Mouse (Mus musculus): ENCODE measurements around the gene Soat1. TPM values are rescaled to one million over a fixed set of nuclear protein-coding genes. Genes with fewer than 3 reads are reported as not detected.

Soat1 gene
- polyA plus RNA-seq, 1 experiment from 2014 or later = 43.9 TPM

DNA sequence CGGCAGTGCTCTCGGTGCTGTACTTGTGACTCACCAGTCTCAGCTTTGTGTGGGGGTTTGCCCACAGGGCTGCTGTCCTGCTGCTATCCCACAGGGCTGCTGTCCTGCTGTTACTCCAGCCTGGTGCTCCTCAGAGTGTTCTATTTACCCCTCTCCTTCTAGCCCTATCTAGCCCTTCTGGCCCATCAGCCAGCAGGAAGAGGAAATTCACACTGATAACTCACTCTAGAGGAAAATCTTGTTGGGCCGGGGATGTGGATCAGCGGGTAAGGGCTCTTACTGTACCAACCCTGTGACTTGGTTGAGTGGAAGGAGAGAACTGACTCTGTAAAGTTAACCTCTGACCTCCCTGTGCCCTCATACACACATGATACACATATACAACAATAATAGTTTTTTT, 81.0 kb downstream of the Soat1 start:
- H3K27ac ChIP-seq (ENCODE audit: low read depth) = no peak overlapping the region
- H3K9ac ChIP-seq (replicated peaks) = no peak overlapping the region
- H3K4me3 ChIP-seq (ENCODE audit: low read depth, low read length) = no peak overlapping the region
- no peaks in the 10 kb centered on the region for H3K9me3 ChIP-seq (ENCODE audit: low read length)
- no peak for ATAC-seq
- no peaks in the 10 kb centered on the region for H3K27me3 ChIP-seq (ENCODE audit: insufficient read depth, low read length)
- no peaks in the 10 kb centered on the region for H3K4me1 ChIP-seq (ENCODE audit: insufficient read depth)
- no peak for TF ChIP-seq CTCF (IDR thresholded peaks at IDR 0.05; ENCODE audit: low read depth)
- no peak for TF ChIP-seq EP300 (IDR thresholded peaks at IDR 0.05; ENCODE audit: low read depth)
- no peak for DNase-seq
- H3K36me3 ChIP-seq (replicated peaks; ENCODE audit: insufficient read depth, low read length) = no peaks in the 10 kb centered on the region
- H3K4me2 ChIP-seq (ENCODE audit: low read depth, low read length) = no peak overlapping the region
- WGBS (ENCODE audit: insufficient replicate concordance) = 46% methylated on average over 4 of the region's 4 CpGs

DNA sequence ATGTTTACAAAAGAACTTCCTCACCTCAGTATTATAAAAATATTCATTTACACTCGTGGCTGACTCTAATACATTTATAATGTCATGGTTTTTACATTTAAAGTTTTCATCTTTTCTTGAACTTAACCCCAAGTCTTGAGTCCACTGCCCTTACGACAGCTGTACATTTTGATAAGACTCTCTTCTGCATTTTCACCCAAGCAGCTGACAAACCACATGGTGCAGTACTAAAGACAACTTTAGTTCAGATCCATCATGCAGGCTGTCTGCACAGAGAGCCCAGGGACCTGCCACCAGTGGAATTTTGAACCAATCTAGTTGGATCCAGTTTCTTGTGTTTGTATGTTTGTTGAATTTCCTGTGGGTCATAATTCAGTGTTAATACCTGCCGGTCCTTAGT, 87.3 kb downstream of the Soat1 start:
- TF ChIP-seq CTCF (IDR thresholded peaks at IDR 0.05; ENCODE audit: low read depth) (no peak), EP300 (IDR thresholded peaks at IDR 0.05; ENCODE audit: low read depth) (0 out of 2 replicates have a peak, but pooled peaks have one; percentile 23)
- no peak overlapping the region for H3K4me2 ChIP-seq (ENCODE audit: low read depth, low read length)
- H3K27ac ChIP-seq (ENCODE audit: low read depth) = no peak overlapping the region
- H3K9me3 ChIP-seq (ENCODE audit: low read length) = no peaks in the 10 kb centered on the region
- H3K27me3 ChIP-seq (ENCODE audit: insufficient read depth, low read length) = no peaks in the 10 kb centered on the region
- ATAC-seq (peak; percentile 67), DNase-seq (no peak)
- no peak overlapping the region for H3K9ac ChIP-seq (replicated peaks)
- no peaks in the 10 kb centered on the region for H3K36me3 ChIP-seq (replicated peaks; ENCODE audit: insufficient read depth, low read length)
- 36% methylated on average over 3 of the region's 3 CpGs for WGBS (ENCODE audit: insufficient replicate concordance)
- H3K4me3 ChIP-seq (ENCODE audit: low read depth, low read length) = no peak overlapping the region
- no peaks in the 10 kb centered on the region for H3K4me1 ChIP-seq (ENCODE audit: insufficient read depth)

DNA sequence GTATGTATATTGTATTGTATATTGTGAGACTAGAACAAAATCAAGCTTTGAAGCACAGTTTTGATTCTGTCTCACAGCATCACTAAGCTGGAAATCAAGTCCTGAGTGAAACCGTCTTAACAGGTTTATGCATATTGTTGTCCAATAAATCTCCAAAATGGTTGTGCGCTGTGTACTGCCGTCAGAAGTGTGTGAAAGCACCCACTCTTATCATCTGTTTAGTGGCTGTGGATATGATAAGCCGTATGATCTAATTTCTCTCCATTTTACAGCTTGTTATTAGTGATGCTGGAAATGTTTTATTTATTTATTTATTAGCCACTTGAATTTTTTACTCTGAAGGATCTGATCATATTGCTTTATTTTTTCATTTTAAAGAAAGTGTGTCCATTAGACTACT, 87.9 kb downstream of the Soat1 start:
- H3K9ac ChIP-seq (replicated peaks) = no peak overlapping the region
- no peaks in the 10 kb centered on the region for H3K9me3 ChIP-seq (ENCODE audit: low read length)
- no peaks in the 10 kb centered on the region for H3K27me3 ChIP-seq (ENCODE audit: insufficient read depth, low read length)
- H3K4me3 ChIP-seq (ENCODE audit: low read depth, low read length) = no peak overlapping the region
- DNase-seq = no peak
- no peak for TF ChIP-seq EP300 (IDR thresholded peaks at IDR 0.05; ENCODE audit: low read depth)
- 56% methylated on average over 4 of the region's 4 CpGs for WGBS (ENCODE audit: insufficient replicate concordance)
- H3K4me1 ChIP-seq (ENCODE audit: insufficient read depth) = no peaks in the 10 kb centered on the region
- H3K36me3 ChIP-seq (replicated peaks; ENCODE audit: insufficient read depth, low read length) = no peaks in the 10 kb centered on the region
- no peak overlapping the region for H3K4me2 ChIP-seq (ENCODE audit: low read depth, low read length)
- ATAC-seq = no peak
- no peak overlapping the region for H3K27ac ChIP-seq (ENCODE audit: low read depth)

DNA sequence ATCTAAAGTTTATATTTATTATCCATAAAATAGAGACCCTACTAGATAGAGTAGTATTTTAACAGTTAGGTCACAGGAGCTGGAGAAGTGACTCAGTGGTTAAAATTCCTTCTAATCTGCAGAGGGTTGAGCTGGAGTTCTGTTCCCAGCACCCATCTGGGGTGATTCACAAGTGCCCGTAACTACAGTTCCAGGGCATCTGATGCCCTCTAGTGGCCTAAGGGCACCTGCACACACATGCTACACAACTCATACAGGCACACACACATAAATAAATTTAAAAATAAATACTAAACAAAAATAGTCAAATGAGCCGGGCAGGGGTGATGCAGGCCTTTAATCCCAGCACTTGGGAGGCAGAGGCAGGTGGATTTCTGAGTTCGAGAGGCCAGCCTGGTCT, 92.9 kb downstream of the Soat1 start:
- ATAC-seq = no peak
- H3K4me3 ChIP-seq (ENCODE audit: low read depth, low read length) = no peak overlapping the region
- no peak overlapping the region for H3K9ac ChIP-seq (replicated peaks)
- H3K9me3 ChIP-seq (ENCODE audit: low read length) = no peaks in the 10 kb centered on the region
- no peak overlapping the region for H3K27ac ChIP-seq (ENCODE audit: low read depth)
- no peak for DNase-seq
- no peak overlapping the region for H3K4me2 ChIP-seq (ENCODE audit: low read depth, low read length)
- H3K4me1 ChIP-seq (ENCODE audit: insufficient read depth) = no peaks in the 10 kb centered on the region
- 80% methylated on average over 3 of the region's 3 CpGs for WGBS (ENCODE audit: insufficient replicate concordance)
- TF ChIP-seq EP300 (IDR thresholded peaks at IDR 0.05; ENCODE audit: low read depth) (no peak), CTCF (IDR thresholded peaks at IDR 0.05; ENCODE audit: low read depth) (0 out of 2 replicates have a peak, but pooled peaks have one; percentile 2)
- H3K27me3 ChIP-seq (ENCODE audit: insufficient read depth, low read length) = no peaks in the 10 kb centered on the region
- no peaks in the 10 kb centered on the region for H3K36me3 ChIP-seq (replicated peaks; ENCODE audit: insufficient read depth, low read length)

Other genes with a start within 250 kb of the Soat1 start
- not detected in 2 replicates for gene Tdrd5, start 170.7 kb downstream of the Soat1 start, polyA plus RNA-seq (2015; fragmentation: Nextera tagmentation; extraction: Ambion mirVana)
- not detected in 2 replicates for gene Nphs2, start 163.6 kb downstream of the Soat1 start, polyA plus RNA-seq (2015; fragmentation: Nextera tagmentation; extraction: Ambion mirVana)
- 427 and 452 TPM in 2 replicates for gene Gm2000, start 108.3 kb downstream of the Soat1 start, polyA plus RNA-seq (2015; fragmentation: Nextera tagmentation; extraction: Ambion mirVana)
- gene Axdnd1, start 53.2 kb downstream of the Soat1 start, polyA plus RNA-seq (2015; fragmentation: Nextera tagmentation; extraction: Ambion mirVana) = not detected in 2 replicates
- 0.14 and 0.29 TPM in 2 replicates for gene Gm10031, start 49.7 kb upstream of the Soat1 start, polyA plus RNA-seq (2015; fragmentation: Nextera tagmentation; extraction: Ambion mirVana)
- gene Abl2, start 84.5 kb upstream of the Soat1 start, polyA plus RNA-seq (2015; fragmentation: Nextera tagmentation; extraction: Ambion mirVana) = 0.88 and 0.89 TPM in 2 replicates
- gene Tor3a, start 200.0 kb upstream of the Soat1 start, polyA plus RNA-seq (2015; fragmentation: Nextera tagmentation; extraction: Ambion mirVana) = 12.4 and 19.4 TPM in 2 replicates
- gene Fam20b, start 244.8 kb upstream of the Soat1 start, polyA plus RNA-seq (2015; fragmentation: Nextera tagmentation; extraction: Ambion mirVana) = 6.0 and 6.2 TPM in 2 replicates

Measured in liver, postnatal 0 days (tissue).